Mouse (Mus musculus) hindbrain, embryonic 10.5 days (tissue): ENCODE results near the gene Ramp3. TPM values are rescaled to one million over a fixed set of nuclear protein-coding genes. Genes with fewer than 3 reads are reported as not detected.

ENCODE experiments used
- DNase-seq: peaks from one replicate; pipeline ENCODE4 v3.0.0-alpha.2; 2017; ENCODE audit warnings: low spot score
- H3K27ac ChIP-seq: fragments of 300-500 bp; sonication (generic); 2 replicates; pipeline ENCODE4 v1.5.1; 2016; ENCODE audit warnings: mild to moderate bottlenecking, moderate library complexity
- H3K27me3 ChIP-seq: fragments of 300-500 bp; sonication (generic); 2 replicates; pipeline ENCODE4 v1.6.1; 2016; ENCODE audit warnings: mild to moderate bottlenecking; ENCODE audit not compliant: poor library complexity, insufficient read depth, severe bottlenecking
- H3K36me3 ChIP-seq: fragments of 300-500 bp; sonication (generic); 2 replicates; pipeline ENCODE4 v1.6.1; 2016; ENCODE audit warnings: mild to moderate bottlenecking, moderate library complexity
- H3K4me1 ChIP-seq: fragments of 300-500 bp; sonication (generic); replicated peaks from 2 replicates; pipeline ENCODE4 v1.6.1; 2016; ENCODE audit warnings: mild to moderate bottlenecking
- H3K4me3 ChIP-seq: fragments of 300-500 bp; sonication (generic); 2 replicates; pipeline ENCODE4 v1.5.1; 2016; ENCODE audit warnings: mild to moderate bottlenecking, moderate library complexity
- H3K9me3 ChIP-seq: fragments of 300-500 bp; sonication (generic); 2 replicates; pipeline ENCODE4 v1.6.1; 2016; ENCODE audit warnings: mild to moderate bottlenecking, moderate library complexity
- WGBS: fragments of 180-500 bp; shearing (Covaris S2); methylation state at CpG from one replicate; pipeline ENCODE4 v1.1.7; 2016; 5-methylcytosine and 5-hydroxymethylcytosine counted together
- polyA plus RNA-seq: library from polyadenylated mRNA; unstranded; fragments of >200 nt; fragmentation: Nextera tagmentation; extraction: Ambion mirVana; gene quantifications from 2 replicates; pipeline ENCODE4 v1.2.1, GENCODE M21; 2016

The Ramp3 gene
- polyA plus RNA-seq, 1 experiment from 2014 or later, result 5.8 TPM

GRCm38 (mm10) chr11:6677530-6677929 lies 19.2 kb downstream of the Ramp3 start:
- Histone ChIP-seq H3K4me3 (no peak overlapping the region), H3K9me3 (0 out of 2 replicates have a peak, but pooled peaks cover 3% of the 10 kb centered on the region), H3K27ac (no peak overlapping the region; the same call in 1 of the 2 replicates), H3K4me1 (peaks cover 22% of the 10 kb centered on the region), H3K36me3 (no peaks in the 10 kb centered on the region), H3K27me3 (peaks cover 5% of the 10 kb centered on the region; the same call in 1 of the 2 replicates)
- WGBS, result 19% methylated on average over 7 of the region's 7 CpGs
- peak; percentile 52 for DNase-seq

DNA sequence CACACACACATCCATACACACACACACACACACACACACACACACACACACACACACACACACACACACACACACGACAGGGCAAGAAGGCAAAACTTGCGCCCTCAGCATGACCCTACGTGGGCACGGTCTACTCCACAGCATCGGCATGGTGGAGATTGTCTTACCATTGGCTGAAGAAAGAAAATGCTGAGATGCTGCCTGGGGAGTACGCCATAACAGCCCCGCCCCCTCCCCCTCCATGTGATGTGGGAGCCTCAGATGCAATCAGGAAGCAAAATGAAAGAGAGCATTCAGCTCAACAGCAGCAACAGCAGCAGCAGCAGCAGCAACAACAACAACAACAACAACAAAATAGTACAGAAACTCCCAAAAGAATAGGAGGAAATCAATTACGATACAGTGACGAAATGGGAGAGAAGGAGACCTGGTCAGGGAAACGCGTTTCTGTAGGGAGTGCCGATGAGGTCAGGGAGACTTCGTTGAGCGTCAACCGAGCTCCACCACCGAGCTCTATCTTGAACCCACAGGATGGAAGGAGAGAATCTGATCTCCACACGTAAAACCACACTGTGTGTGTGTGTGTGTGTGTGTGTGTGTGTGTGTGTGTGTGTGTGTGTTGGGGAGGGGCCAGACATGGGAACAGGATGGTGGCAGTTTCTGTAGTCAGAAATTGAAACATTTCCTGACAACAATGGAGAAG lies 21.5 kb downstream of the Ramp3 start:
- H3K9me3 ChIP-seq, result peaks cover 8% of the 10 kb centered on the region; the same call in 1 of the 2 replicates
- H3K27me3 ChIP-seq, result no peaks in the 10 kb centered on the region
- peaks cover 22% of the 10 kb centered on the region for H3K4me1 ChIP-seq
- H3K36me3 ChIP-seq, result no peaks in the 10 kb centered on the region
- DNase-seq, result no peak
- 69% methylated on average over 17 of the region's 17 CpGs for WGBS
- no peak overlapping the region for H3K4me3 ChIP-seq
- H3K27ac ChIP-seq, result peak overlapping the region; percentile 62

GRCm38 (mm10) chr11:6680397-6680818 lies 22.1 kb downstream of the Ramp3 start:
- 37% methylated on average over 10 of the region's 10 CpGs for WGBS
- H3K27me3 ChIP-seq, result no peaks in the 10 kb centered on the region
- peak overlapping the region; percentile 62; the same call in 1 of the 2 replicates for H3K27ac ChIP-seq
- peaks cover 22% of the 10 kb centered on the region for H3K4me1 ChIP-seq
- peak; percentile 69 for DNase-seq
- H3K4me3 ChIP-seq, result no peak overlapping the region
- peaks cover 8% of the 10 kb centered on the region; the same call in 1 of the 2 replicates for H3K9me3 ChIP-seq
- no peaks in the 10 kb centered on the region for H3K36me3 ChIP-seq

GRCm38 (mm10) chr11:6684741-6685140 lies 26.4 kb downstream of the Ramp3 start:
- no peak for DNase-seq
- H3K36me3 ChIP-seq, result no peaks in the 10 kb centered on the region
- peaks cover 7% of the 10 kb centered on the region for H3K4me1 ChIP-seq
- H3K4me3 ChIP-seq, result no peak overlapping the region
- H3K27ac ChIP-seq, result no peak overlapping the region
- 58% methylated on average over 3 of the region's 3 CpGs for WGBS
- H3K9me3 ChIP-seq, result peaks cover 8% of the 10 kb centered on the region; the same call in 1 of the 2 replicates
- H3K27me3 ChIP-seq, result no peaks in the 10 kb centered on the region

DNA sequence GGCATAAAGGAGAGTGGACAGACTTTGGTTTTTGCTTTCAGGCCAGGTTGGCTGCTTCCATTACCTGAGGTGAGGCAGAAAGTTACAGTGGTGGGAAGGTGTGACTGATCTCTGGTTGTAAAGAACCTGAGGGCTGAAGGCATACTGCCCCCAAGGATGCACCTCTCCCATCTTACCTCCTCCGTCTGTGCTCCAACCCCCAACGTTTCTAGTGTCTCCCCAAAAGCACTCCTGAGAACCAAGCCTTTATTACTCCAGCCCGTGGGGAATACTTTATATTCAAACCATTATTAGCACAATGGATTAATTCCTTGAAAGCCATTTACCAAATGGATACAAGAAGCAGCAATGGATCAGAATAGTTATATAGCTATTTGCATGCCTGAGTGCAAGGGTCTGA lies 30.6 kb downstream of the Ramp3 start:
- no peaks in the 10 kb centered on the region for H3K9me3 ChIP-seq
- no peaks in the 10 kb centered on the region for H3K27me3 ChIP-seq
- WGBS, result 87% methylated on average over 3 of the region's 3 CpGs
- DNase-seq, result no peak
- no peaks in the 10 kb centered on the region for H3K4me1 ChIP-seq
- H3K27ac ChIP-seq, result no peak overlapping the region
- no peak overlapping the region for H3K4me3 ChIP-seq
- H3K36me3 ChIP-seq, result no peaks in the 10 kb centered on the region

- 82% methylated on average over 6 of the region's 6 CpGs for WGBS
These were observed 34.0 kb downstream of the Ramp3 start for GRCm38 (mm10) chr11:6692341-6692740.

GRCm38 (mm10) chr11:6694114-6694513 lies 35.8 kb downstream of the Ramp3 start:
- H3K27ac ChIP-seq, result no peak overlapping the region
- no peaks in the 10 kb centered on the region for H3K4me1 ChIP-seq
- DNase-seq, result no peak
- WGBS, result 92% methylated on average over 10 of the region's 10 CpGs
- no peak overlapping the region for H3K4me3 ChIP-seq
- H3K27me3 ChIP-seq, result no peaks in the 10 kb centered on the region
- no peaks in the 10 kb centered on the region for H3K9me3 ChIP-seq
- no peaks in the 10 kb centered on the region for H3K36me3 ChIP-seq

More at GRCm38 (mm10) chr11:6692341-6692740, 34.0 kb downstream of the Ramp3 start:
- Histone ChIP-seq H3K36me3 (no peaks in the 10 kb centered on the region), H3K4me3 (no peak overlapping the region), H3K4me1 (no peaks in the 10 kb centered on the region), H3K9me3 (no peaks in the 10 kb centered on the region), H3K27ac (no peak overlapping the region), H3K27me3 (no peaks in the 10 kb centered on the region)
- no peak for DNase-seq

GRCm38 (mm10) chr11:6695176-6695575 lies 36.9 kb downstream of the Ramp3 start:
- Histone ChIP-seq H3K9me3 (no peaks in the 10 kb centered on the region), H3K27ac (no peak overlapping the region), H3K4me1 (no peaks in the 10 kb centered on the region), H3K36me3 (no peaks in the 10 kb centered on the region), H3K4me3 (no peak overlapping the region), H3K27me3 (no peaks in the 10 kb centered on the region)
- 84% methylated on average over 12 of the region's 12 CpGs for WGBS
- DNase-seq, result no peak

DNA sequence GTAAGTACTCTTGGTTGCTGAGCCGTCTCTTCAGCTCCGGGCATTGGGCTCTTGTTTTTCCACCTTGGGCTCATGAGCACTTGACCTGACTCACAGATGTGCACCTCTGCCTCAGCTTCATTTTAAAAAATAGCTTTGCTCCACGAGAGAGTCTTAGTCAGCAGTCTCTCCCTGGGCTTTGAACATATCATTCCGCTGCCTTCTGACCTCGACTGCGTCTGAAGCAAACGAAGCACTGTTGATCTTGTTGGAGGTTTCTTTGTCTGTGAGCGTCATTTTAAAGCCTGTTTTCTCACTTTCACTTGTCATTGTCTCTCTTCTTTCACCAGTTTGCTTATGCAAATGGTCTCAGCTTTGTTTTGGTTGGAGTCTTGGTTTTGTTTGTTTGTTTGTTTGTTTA lies 38.2 kb downstream of the Ramp3 start:
- no peak for DNase-seq
- Histone ChIP-seq H3K36me3 (no peaks in the 10 kb centered on the region), H3K9me3 (peaks cover 2% of the 10 kb centered on the region), H3K27ac (no peak overlapping the region), H3K4me1 (no peaks in the 10 kb centered on the region), H3K27me3 (no peaks in the 10 kb centered on the region), H3K4me3 (no peak overlapping the region)
- 83% methylated on average over 8 of the region's 8 CpGs for WGBS

DNA sequence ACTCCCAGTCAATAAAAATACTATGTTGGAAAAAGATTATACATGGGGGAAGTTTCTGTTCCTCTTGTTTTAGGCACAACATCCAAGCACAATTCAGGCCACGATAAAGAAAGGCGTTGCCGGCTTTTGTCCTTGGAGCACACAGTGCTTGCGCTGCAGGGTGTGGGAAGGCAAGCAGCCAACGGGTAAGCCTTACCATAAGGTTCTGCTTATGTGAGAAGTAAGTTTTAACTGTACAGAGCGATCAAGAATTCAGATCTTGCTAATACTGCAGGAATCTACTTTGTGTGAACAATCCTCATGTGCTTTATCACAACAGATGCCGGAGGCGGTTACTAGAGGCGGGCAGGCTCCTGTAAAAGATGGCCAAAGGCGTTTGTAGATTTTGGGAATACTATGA lies 39.4 kb downstream of the Ramp3 start:
- H3K4me3 ChIP-seq, result no peak overlapping the region
- H3K4me1 ChIP-seq, result no peaks in the 10 kb centered on the region
- WGBS, result 90% methylated on average over 10 of the region's 10 CpGs
- DNase-seq, result no peak
- H3K36me3 ChIP-seq, result no peaks in the 10 kb centered on the region
- no peak overlapping the region for H3K27ac ChIP-seq
- H3K27me3 ChIP-seq, result no peaks in the 10 kb centered on the region
- peaks cover 7% of the 10 kb centered on the region for H3K9me3 ChIP-seq

- H3K4me3 ChIP-seq, result no peak overlapping the region
- WGBS, result 79% methylated on average over 10 of the region's 10 CpGs
- no peaks in the 10 kb centered on the region for H3K27me3 ChIP-seq
- no peak overlapping the region for H3K27ac ChIP-seq
- no peak for DNase-seq
- H3K36me3 ChIP-seq, result no peaks in the 10 kb centered on the region
- no peaks in the 10 kb centered on the region for H3K4me1 ChIP-seq
- H3K9me3 ChIP-seq, result peaks cover 7% of the 10 kb centered on the region
These were observed 40.0 kb downstream of the Ramp3 start for GRCm38 (mm10) chr11:6698281-6698680.

DNA sequence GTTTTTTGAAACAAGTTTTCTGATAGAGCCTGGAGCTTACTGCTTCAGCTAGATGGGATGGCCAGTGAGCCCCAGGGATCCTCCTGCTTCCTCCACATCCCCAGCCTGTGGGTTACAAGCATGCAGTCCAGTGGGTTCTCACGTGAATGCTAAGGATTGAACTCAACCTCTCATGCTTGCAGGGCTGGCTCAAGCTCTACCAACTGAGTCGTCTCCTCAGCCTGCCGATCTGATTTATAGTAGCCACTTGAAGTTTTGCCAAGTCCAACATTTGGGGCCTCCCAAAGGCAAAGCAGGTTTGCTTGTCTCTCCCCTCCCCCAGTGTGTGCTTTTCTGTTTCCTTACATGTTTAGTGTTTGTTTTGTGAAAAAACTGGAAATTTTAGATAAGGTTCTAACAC lies 43.9 kb downstream of the Ramp3 start:
- H3K4me3 ChIP-seq, result no peak overlapping the region
- peaks cover 7% of the 10 kb centered on the region for H3K9me3 ChIP-seq
- H3K27me3 ChIP-seq, result no peaks in the 10 kb centered on the region
- no peak for DNase-seq
- 90% methylated on average over 3 of the region's 3 CpGs for WGBS
- H3K27ac ChIP-seq, result no peak overlapping the region
- no peaks in the 10 kb centered on the region for H3K36me3 ChIP-seq
- H3K4me1 ChIP-seq, result 0 out of 2 replicates have a peak, but pooled peaks cover 5% of the 10 kb centered on the region

GRCm38 (mm10) chr11:6704851-6705250 lies 46.5 kb downstream of the Ramp3 start:
- Histone ChIP-seq H3K9me3 (peaks cover 23% of the 10 kb centered on the region), H3K27me3 (no peaks in the 10 kb centered on the region), H3K4me1 (0 out of 2 replicates have a peak, but pooled peaks cover 5% of the 10 kb centered on the region), H3K27ac (no peak overlapping the region), H3K4me3 (no peak overlapping the region), H3K36me3 (no peaks in the 10 kb centered on the region)
- no peak for DNase-seq
- WGBS, result 89% methylated on average over 6 of the region's 6 CpGs
